ENCODE assay signal across 8 mouse cellular contexts in genomic region chr6:83453706-83454105, GRCm38 (mm10). TPM values are rescaled to one million over a fixed set of nuclear protein-coding genes. Genes with fewer than 3 reads are reported as not detected.
A peak's percentile ranks its signal among the peaks of the same experiment; 100 is the strongest.
DNase-seq lines count a peak whose midpoint lies in the region; ATAC-seq and TF ChIP-seq lines count a peak whose summit lies in the region.

No protein-coding gene starts in this region.

- peaks cover 90% of the 10 kb centered on the region for H3K4me1 ChIP-seq in megakaryocyte, embryonic 14.5 days
- peaks cover 48% of the 10 kb centered on the region for H3K4me1 ChIP-seq in forebrain, embryonic 14.5 days (ENCODE audit: control insufficient read depth, insufficient read depth, low read length)
- peaks cover 38% of the 10 kb centered on the region for H3K4me1 ChIP-seq in small intestine, adult 2 months (ENCODE audit: control insufficient read depth, insufficient read depth, insufficient read length, low read length)

- peak overlapping the region; percentile 24; the same call in 1 of the 2 replicates for H3K27ac ChIP-seq in forebrain, embryonic 14.5 days (ENCODE audit: low read depth, low read length)
- H3K27ac ChIP-seq in small intestine, adult 2 months (ENCODE audit: insufficient read depth, low read depth, low read length) = no peak overlapping the region

- no peak for TF ChIP-seq POLR2A in small intestine, adult 2 months (IDR thresholded peaks at IDR 0.05; ENCODE audit: low read depth, low read length)

- peaks cover 31% of the 10 kb centered on the region for H3K36me3 ChIP-seq in megakaryocyte, embryonic 14.5 days (replicated peaks; ENCODE audit: low read length)
- H3K36me3 ChIP-seq in forebrain, embryonic 14.5 days (ENCODE audit: control insufficient read depth, insufficient read depth, low read length) = peaks cover 28% of the 10 kb centered on the region
- no peaks in the 10 kb centered on the region; the same call in none of the 2 replicates for H3K36me3 ChIP-seq in small intestine, adult 2 months (ENCODE audit: control insufficient read depth, insufficient read depth, low read length)

- no peaks in the 10 kb centered on the region for H3K9me3 ChIP-seq in megakaryocyte, embryonic 14.5 days
- no peaks in the 10 kb centered on the region for H3K9me3 ChIP-seq in forebrain, embryonic 14.5 days (replicated peaks; ENCODE audit: control insufficient read depth, low read length)

- DNase-seq in forebrain, embryonic 14.5 days (ENCODE audit: low spot score) = no peak
- peak; percentile 17 for DNase-seq in liver
- no peak for DNase-seq in spleen, adult 12 weeks (ENCODE audit: low spot score)
- no peak for DNase-seq in spleen, postnatal 14 days (ENCODE audit: low spot score in 2 of 2)

- H3K4me3 ChIP-seq in megakaryocyte, embryonic 14.5 days (replicated peaks) = peak overlapping the region; percentile 94
- peak overlapping the region; percentile 84 for H3K4me3 ChIP-seq in forebrain, embryonic 14.5 days (ENCODE audit: low read depth, low read length)
- H3K4me3 ChIP-seq in small intestine, adult 2 months (ENCODE audit: low read depth, low read length) = peak overlapping the region; percentile 18

- H3K9ac ChIP-seq in forebrain, embryonic 14.5 days (ENCODE audit: low read length) = peak overlapping the region; percentile 98

- 34% methylated on average over 11 of the region's 11 CpGs for WGBS in forebrain, embryonic 14.5 days
- 59% methylated on average over 11 of the region's 11 CpGs for WGBS in small intestine, adult 2 months

- ATAC-seq in megakaryocyte, adult 5-6 weeks (ENCODE audit: poor library complexity, severe bottlenecking) = no peak
- no peak for ATAC-seq in forebrain, embryonic 14.5 days
- no peak for ATAC-seq in monocyte, adult 5-6 weeks (replicated peaks; ENCODE audit: insufficient number of reproducible peaks, low FRiP score, low TSS enrichment, poor library complexity, severe bottlenecking)

- H3K27me3 ChIP-seq in megakaryocyte, embryonic 14.5 days (replicated peaks) = no peaks in the 10 kb centered on the region
- no peaks in the 10 kb centered on the region for H3K27me3 ChIP-seq in forebrain, embryonic 14.5 days (replicated peaks; ENCODE audit: control insufficient read depth, insufficient read depth, low read length)
- no peaks in the 10 kb centered on the region for H3K27me3 ChIP-seq in small intestine, adult 2 months (ENCODE audit: control insufficient read depth, insufficient read depth, low read length)

- peak overlapping the region; percentile 97 for H3K4me2 ChIP-seq in forebrain, embryonic 14.5 days (ENCODE audit: low read length)

- TF ChIP-seq CTCF in small intestine, adult 2 months (IDR thresholded peaks at IDR 0.05; ENCODE audit: extremely low read depth, insufficient read length, insufficient replicate concordance, low read depth, low read length) = no peak

RNA-seq across cellular contexts. Expression of gene Tet3, which starts 5.2 kb away (rescaled TPM):
- 10.6 and 12.2 TPM in 2 replicates for polyA plus RNA-seq in megakaryocyte, embryonic 14.5 days (2012; ENCODE audit: insufficient read depth, low replicate concordance)
- total RNA-seq in megakaryocyte, adult 5-6 weeks (2015) = 36.1 and 36.2 TPM in 2 replicates
- total RNA-seq in megakaryocyte, adult 5-6 weeks (2017) = 15.8 and 23.1 TPM in 2 replicates
- 34.9 and 49.5 TPM in 2 replicates for polyA plus RNA-seq in forebrain, embryonic 14.5 days (2014; fragmentation: Nextera tagmentation; extraction: Ambion mirVana)
- 9.0 and 15.4 TPM in 2 replicates for polyA plus RNA-seq in small intestine, adult 2 months (2012; rRNA removed)
- 11.6 to 26.4 TPM (median 11.9 TPM) in 3 replicates for total RNA-seq in monocyte, adult 5-6 weeks (2017)

RNA-seq across cellular contexts. Expression of gene Dguok, which starts 53.1 kb away (rescaled TPM):
- 8.7 and 10.8 TPM in 2 replicates for polyA plus RNA-seq in megakaryocyte, embryonic 14.5 days (2012; ENCODE audit: insufficient read depth, low replicate concordance)
- 39.1 and 55.5 TPM in 2 replicates for total RNA-seq in megakaryocyte, adult 5-6 weeks (2015)
- 33.3 and 34.4 TPM in 2 replicates for total RNA-seq in megakaryocyte, adult 5-6 weeks (2017)
- polyA plus RNA-seq in forebrain, embryonic 14.5 days (2014; fragmentation: Nextera tagmentation; extraction: Ambion mirVana) = 63.9 and 71.1 TPM in 2 replicates
- 12.4 and 19.7 TPM in 2 replicates for polyA plus RNA-seq in small intestine, adult 2 months (2012; rRNA removed)
- total RNA-seq in monocyte, adult 5-6 weeks (2017) = 32.4 to 79.2 TPM (median 44.1 TPM) in 3 replicates

Comparison
In these comparisons a context has a peak if more than half of its experiments do, and no peak if none do; other contexts are left out.
1. H3K4me3 ChIP-seq: peak in every context shown above with its lines; median percentile 94 in megakaryocyte, embryonic 14.5 days; 84 in forebrain, embryonic 14.5 days; 18 in small intestine, adult 2 months.